Mouse (Mus musculus): Measurements from ENCODE around the gene Slc25a13.

GRCm38 (mm10) chr6:6075940-6076447 lies 141.0 kb downstream of the Slc25a13 start:
- TF ChIP-seq CTCF (IDR thresholded peaks at IDR 0.05; ENCODE audit: low read depth) = no peak
- no peak for TF ChIP-seq EP300 (IDR thresholded peaks at IDR 0.05; ENCODE audit: low read depth)

All from heart, postnatal 0 days (tissue).